Mouse (Mus musculus): ENCODE results near the gene Sult2b1. TPM values are rescaled to one million over a fixed set of nuclear protein-coding genes. Genes with fewer than 3 reads are reported as not detected.

Gene Sult2b1
- polyA plus RNA-seq, 1 experiment = 2.3 TPM

DNA sequence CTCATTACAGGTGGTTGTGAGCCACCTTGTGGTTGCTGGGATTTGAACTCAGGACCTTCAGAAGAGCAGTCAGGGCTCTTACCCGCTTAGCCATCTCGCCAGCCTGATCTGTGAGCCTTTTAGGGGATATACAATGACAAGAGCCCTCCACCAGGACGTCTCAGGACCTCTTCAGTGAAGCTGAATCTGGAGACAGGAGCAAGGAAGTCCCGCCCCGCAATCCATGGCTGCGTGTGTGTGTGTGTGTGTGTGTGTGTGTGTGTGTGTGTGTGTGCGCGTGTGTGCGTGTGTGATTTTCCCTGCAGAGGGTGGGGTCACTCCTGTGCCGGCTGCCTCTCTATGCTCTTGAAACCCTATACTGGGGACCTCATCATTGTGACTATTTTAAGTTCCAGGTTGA, 44.6 kb downstream of the Sult2b1 start:
- TF ChIP-seq CTCF (IDR thresholded peaks at IDR 0.05; ENCODE audit: borderline replicate concordance, extremely low read depth, insufficient read depth, insufficient read length) (no peak), POLR2A (IDR thresholded peaks at IDR 0.05; ENCODE audit: borderline replicate concordance, extremely low read depth, insufficient read depth, insufficient read length, poor library complexity, severe bottlenecking) (no peak)
- no peak for DNase-seq (ENCODE audit: low read depth)

DNA sequence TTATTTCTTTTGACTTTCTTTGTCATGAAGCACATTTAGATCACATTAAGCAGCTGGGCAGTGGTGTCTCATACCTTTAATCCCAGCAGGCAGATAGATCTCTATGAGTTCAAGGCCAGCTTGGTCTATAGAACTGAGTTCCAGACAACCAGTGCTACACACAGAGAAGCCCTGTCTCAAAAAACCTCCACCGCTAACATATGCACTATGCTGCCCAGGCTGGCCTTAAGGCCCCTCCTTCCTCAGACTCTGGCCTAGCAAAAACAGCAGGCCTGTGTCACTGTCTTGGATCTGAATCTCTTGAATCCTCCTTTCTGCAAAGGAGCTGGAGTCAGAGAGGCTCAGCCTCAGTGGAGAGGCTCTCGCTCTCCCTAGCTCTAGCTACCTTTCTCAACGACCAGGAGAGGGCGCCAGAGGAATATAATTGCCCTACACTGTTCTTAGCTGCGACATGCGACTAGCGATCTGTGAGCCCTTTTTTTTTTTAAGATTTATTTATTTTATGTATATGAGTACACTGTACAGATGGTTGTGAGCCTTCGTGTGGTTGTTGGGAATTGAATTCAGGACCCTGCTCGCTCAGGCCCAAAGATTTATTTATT, 45.2 kb downstream of the Sult2b1 start:
- peak; percentile 93 for DNase-seq (ENCODE audit: low read depth)
- TF ChIP-seq POLR2A (IDR thresholded peaks at IDR 0.05; ENCODE audit: borderline replicate concordance, extremely low read depth, insufficient read depth, insufficient read length, poor library complexity, severe bottlenecking) = no peak
- TF ChIP-seq CTCF (IDR thresholded peaks at IDR 0.05; ENCODE audit: borderline replicate concordance, extremely low read depth, insufficient read depth, insufficient read length) = peak; percentile 84

DNA sequence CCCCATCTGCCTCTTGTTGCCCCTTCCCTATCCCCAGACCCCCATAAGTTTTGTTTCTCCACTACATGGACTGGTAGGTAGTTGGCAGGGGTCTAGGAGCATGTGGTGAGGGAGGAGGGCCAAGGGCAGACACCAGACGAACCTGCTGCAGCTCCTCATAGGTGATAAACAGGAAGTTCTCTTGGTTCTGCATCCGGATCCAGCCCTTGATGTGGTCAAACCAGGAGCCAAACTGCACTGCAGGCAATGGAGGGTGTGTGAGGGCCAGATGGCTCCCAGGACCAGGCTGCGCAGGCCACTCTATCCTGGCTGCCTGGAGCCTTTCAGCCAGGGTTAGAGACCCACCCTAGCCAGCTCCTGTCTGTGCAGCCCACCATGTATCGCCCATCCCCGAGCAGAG, 51.0 kb downstream of the Sult2b1 start:
- TF ChIP-seq CTCF (IDR thresholded peaks at IDR 0.05; ENCODE audit: borderline replicate concordance, extremely low read depth, insufficient read depth, insufficient read length) = no peak
- no peak for TF ChIP-seq POLR2A (IDR thresholded peaks at IDR 0.05; ENCODE audit: borderline replicate concordance, extremely low read depth, insufficient read depth, insufficient read length, poor library complexity, severe bottlenecking)
- DNase-seq (ENCODE audit: low read depth) = no peak

GRCm38 (mm10) chr7:45730727-45731431, 53.6 kb downstream of the Sult2b1 start:
- no peak for DNase-seq (ENCODE audit: low read depth)
- TF ChIP-seq CTCF (IDR thresholded peaks at IDR 0.05; ENCODE audit: borderline replicate concordance, extremely low read depth, insufficient read depth, insufficient read length) = peak; percentile 70
- TF ChIP-seq POLR2A (IDR thresholded peaks at IDR 0.05; ENCODE audit: borderline replicate concordance, extremely low read depth, insufficient read depth, insufficient read length, poor library complexity, severe bottlenecking) = no peak

- TF ChIP-seq POLR2A (IDR thresholded peaks at IDR 0.05; ENCODE audit: borderline replicate concordance, extremely low read depth, insufficient read depth, insufficient read length, poor library complexity, severe bottlenecking) (no peak), CTCF (IDR thresholded peaks at IDR 0.05; ENCODE audit: borderline replicate concordance, extremely low read depth, insufficient read depth, insufficient read length) (no peak)
- DNase-seq (ENCODE audit: low read depth) = no peak
Measured at GRCm38 (mm10) chr7:45727625-45728024, 56.8 kb downstream of the Sult2b1 start.

DNA sequence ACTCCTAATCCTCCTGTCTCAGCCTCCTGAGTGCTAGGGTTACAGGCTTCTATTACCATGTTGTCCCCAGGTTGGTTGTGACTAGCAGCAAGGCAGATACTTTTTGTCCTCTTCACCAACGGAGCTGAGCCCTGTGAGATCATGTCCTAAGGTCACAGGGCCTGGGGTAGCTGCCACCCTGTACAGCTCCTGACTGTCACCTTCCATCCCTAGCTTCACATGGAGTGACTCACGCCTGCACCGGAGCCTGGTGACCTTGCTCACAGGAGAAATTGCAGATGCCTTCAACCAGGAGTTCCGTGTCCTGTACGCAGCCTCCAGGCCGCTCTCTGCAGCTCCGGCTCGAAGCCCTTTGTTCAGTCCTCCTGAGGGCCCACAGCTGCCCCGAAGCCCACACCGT, 58.0 kb downstream of the Sult2b1 start:
- no peak for TF ChIP-seq CTCF (IDR thresholded peaks at IDR 0.05; ENCODE audit: borderline replicate concordance, extremely low read depth, insufficient read depth, insufficient read length)
- TF ChIP-seq POLR2A (IDR thresholded peaks at IDR 0.05; ENCODE audit: borderline replicate concordance, extremely low read depth, insufficient read depth, insufficient read length, poor library complexity, severe bottlenecking) = no peak
- DNase-seq (ENCODE audit: low read depth) = no peak

DNA sequence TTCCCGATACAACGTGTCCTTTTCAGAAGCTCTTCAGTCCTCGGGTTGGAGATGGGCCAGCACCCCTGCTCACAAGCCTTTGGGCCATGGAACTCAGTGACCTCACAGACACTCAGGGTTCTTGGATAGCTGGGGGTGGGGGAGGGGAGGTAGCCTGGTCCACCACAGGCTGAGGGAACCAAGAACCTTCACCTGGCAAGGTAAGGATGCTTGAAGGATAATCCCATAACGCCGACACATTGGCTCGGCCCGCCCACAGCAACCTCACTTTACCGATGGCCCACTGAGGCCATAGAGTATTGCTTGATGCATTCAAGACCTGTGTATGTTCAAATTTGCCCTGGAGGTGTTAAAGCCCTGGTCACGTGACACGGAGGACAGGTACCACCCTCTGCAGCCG, 58.8 kb downstream of the Sult2b1 start, which contains the start of gene Spaca4:
Gene Spaca4, minus strand, starts transcription at position 101 of the 400 bp plus-strand sequence.
- DNase-seq (ENCODE audit: low read depth) = no peak
- TF ChIP-seq CTCF (IDR thresholded peaks at IDR 0.05; ENCODE audit: borderline replicate concordance, extremely low read depth, insufficient read depth, insufficient read length) (no peak), POLR2A (IDR thresholded peaks at IDR 0.05; ENCODE audit: borderline replicate concordance, extremely low read depth, insufficient read depth, insufficient read length, poor library complexity, severe bottlenecking) (no peak)

- no peak for DNase-seq (ENCODE audit: low read depth)
- no peak for TF ChIP-seq CTCF (IDR thresholded peaks at IDR 0.05; ENCODE audit: borderline replicate concordance, extremely low read depth, insufficient read depth, insufficient read length)
- no peak for TF ChIP-seq POLR2A (IDR thresholded peaks at IDR 0.05; ENCODE audit: borderline replicate concordance, extremely low read depth, insufficient read depth, insufficient read length, poor library complexity, severe bottlenecking)
Measured at GRCm38 (mm10) chr7:45725151-45725550, 59.3 kb downstream of the Sult2b1 start.

- no peak for TF ChIP-seq POLR2A (IDR thresholded peaks at IDR 0.05; ENCODE audit: borderline replicate concordance, extremely low read depth, insufficient read depth, insufficient read length, poor library complexity, severe bottlenecking)
- no peak for TF ChIP-seq CTCF (IDR thresholded peaks at IDR 0.05; ENCODE audit: borderline replicate concordance, extremely low read depth, insufficient read depth, insufficient read length)
- DNase-seq (ENCODE audit: low read depth) = no peak
Measured at GRCm38 (mm10) chr7:45723781-45724180, 60.7 kb downstream of the Sult2b1 start.

DNA sequence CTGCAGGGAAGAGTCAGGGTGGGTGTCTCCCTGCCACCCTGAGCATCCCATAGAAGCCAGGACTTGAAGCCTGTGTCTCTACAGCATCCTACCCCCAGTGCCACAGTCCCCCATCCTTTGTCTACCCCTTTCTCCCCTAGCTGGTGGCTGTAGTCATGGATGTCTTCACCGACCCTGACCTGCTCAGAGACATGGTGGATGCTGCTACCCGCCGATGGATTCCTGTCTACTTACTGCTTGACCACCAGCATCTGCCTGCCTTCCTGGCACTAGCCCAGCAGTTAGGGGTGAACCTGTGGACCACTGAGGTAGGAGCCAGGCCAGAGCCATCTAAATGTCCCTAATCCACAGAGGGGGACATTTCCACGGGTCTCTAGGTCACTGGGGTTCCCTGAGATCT, 61.2 kb downstream of the Sult2b1 start:
- TF ChIP-seq POLR2A (IDR thresholded peaks at IDR 0.05; ENCODE audit: borderline replicate concordance, extremely low read depth, insufficient read depth, insufficient read length, poor library complexity, severe bottlenecking) (no peak), CTCF (IDR thresholded peaks at IDR 0.05; ENCODE audit: borderline replicate concordance, extremely low read depth, insufficient read depth, insufficient read length) (no peak)
- no peak for DNase-seq (ENCODE audit: low read depth)

GRCm38 (mm10) chr7:45722348-45722713, 62.1 kb downstream of the Sult2b1 start:
- TF ChIP-seq POLR2A (IDR thresholded peaks at IDR 0.05; ENCODE audit: borderline replicate concordance, extremely low read depth, insufficient read depth, insufficient read length, poor library complexity, severe bottlenecking) (no peak), CTCF (IDR thresholded peaks at IDR 0.05; ENCODE audit: borderline replicate concordance, extremely low read depth, insufficient read depth, insufficient read length) (no peak)
- DNase-seq (ENCODE audit: low read depth) = no peak
